ENCODE assay signal across 8 mouse cellular contexts in the genomic region with DNA sequence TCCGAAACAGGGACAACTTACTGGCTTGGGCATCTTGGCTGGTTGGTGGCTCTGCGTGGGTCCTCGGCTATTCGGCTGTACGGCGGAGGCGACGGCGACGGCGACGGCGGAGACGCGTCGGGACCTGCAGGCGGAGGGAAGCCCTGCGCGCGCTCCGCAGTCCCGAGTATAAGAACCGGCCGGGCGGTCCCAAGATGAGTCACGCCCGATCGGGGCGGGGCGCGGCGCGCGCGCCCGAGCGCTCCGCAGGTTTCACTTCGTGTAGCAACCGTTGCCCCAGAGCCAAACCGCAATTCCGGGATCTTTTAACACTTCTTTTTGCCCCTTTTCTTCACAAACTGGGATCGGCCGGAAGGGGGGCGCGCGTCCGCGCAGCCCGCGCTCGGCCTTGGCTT. TPM values are rescaled to one million over a fixed set of nuclear protein-coding genes. Genes with fewer than 3 reads are reported as not detected.
DNase-seq lines count a peak whose midpoint lies in the region; ATAC-seq and TF ChIP-seq lines count a peak whose summit lies in the region.

A gene (minus strand): TSS at position 174 of the 395 bp plus-strand sequence.

- ATAC-seq in forebrain, postnatal 0 days: peak; percentile 83
- ATAC-seq in lung, embryonic 16.5 days (ENCODE audit: low read depth): peak; percentile 89

- intact Hi-C loops in heart, postnatal 36 days (cut with DNase I): loop anchor here (2.0 kb wide), 1 partner anchor 46 kb away; no protein-coding TSS in a partner anchor

- no peaks in the 10 kb centered on the region for H3K9me3 ChIP-seq in forebrain, postnatal 0 days (ENCODE audit: low read length)
- H3K9me3 ChIP-seq in lung, embryonic 16.5 days (ENCODE audit: control insufficient read depth, low read length): no peaks in the 10 kb centered on the region

- peak within 1 kb of the TSS; percentile 94 for H3K4me2 ChIP-seq in forebrain, postnatal 0 days (ENCODE audit: low read depth)
- H3K4me2 ChIP-seq in lung, embryonic 16.5 days (ENCODE audit: low read depth, low read length): peak within 1 kb of the TSS; percentile 92

- H3K27me3 ChIP-seq in cerebellum, adult 2 months (ENCODE audit: control insufficient read depth, insufficient read depth, low read length): no peaks in the 10 kb centered on the region
- no peaks in the 10 kb centered on the region for H3K27me3 ChIP-seq in forebrain, postnatal 0 days (ENCODE audit: insufficient read depth, low read length)
- no peaks in the 10 kb centered on the region for H3K27me3 ChIP-seq in lung, embryonic 16.5 days (ENCODE audit: control insufficient read depth, insufficient read depth, low read depth, low read length)

- H3K4me3 ChIP-seq in cerebellum, adult 2 months (replicated peaks; ENCODE audit: insufficient read depth, low read depth, low read length): peak within 1 kb of the TSS; percentile 74
- H3K4me3 ChIP-seq in forebrain, postnatal 0 days (ENCODE audit: low read depth, low read length): peak within 1 kb of the TSS; percentile 80
- peak within 1 kb of the TSS; percentile 84 for H3K4me3 ChIP-seq in lung, embryonic 16.5 days (ENCODE audit: low read length)

- peak within 1 kb of the TSS; percentile 69 for H3K9ac ChIP-seq in forebrain, postnatal 0 days
- H3K9ac ChIP-seq in lung, embryonic 16.5 days (ENCODE audit: low read length): peak within 1 kb of the TSS; percentile 83

- WGBS in cerebellum, adult 2 months: under 1% methylated on average over 52 of the region's 52 CpGs
- WGBS in forebrain, postnatal 0 days: 2% methylated on average over 32 of the region's 52 CpGs
- under 1% methylated on average over 52 of the region's 52 CpGs for WGBS in lung, embryonic 16.5 days

- TF ChIP-seq POLR2A in cerebellum, adult 2 months (IDR thresholded peaks at IDR 0.05; ENCODE audit: borderline replicate concordance, insufficient read depth, low read length): peak; percentile 27; the same call in 1 of the 2 replicates

- H3K4me1 ChIP-seq in cerebellum, adult 2 months (ENCODE audit: control insufficient read depth, insufficient read depth, low read length): 0 out of 2 replicates have a peak, but pooled peaks cover 4% of the 10 kb centered on the region
- H3K4me1 ChIP-seq in forebrain, postnatal 0 days (ENCODE audit: insufficient read depth): no peaks in the 10 kb centered on the region
- peaks cover 26% of the 10 kb centered on the region for H3K4me1 ChIP-seq in lung, embryonic 16.5 days (replicated peaks; ENCODE audit: control insufficient read depth, insufficient read depth, low read length)

- H3K27ac ChIP-seq in cerebellum, adult 2 months (ENCODE audit: insufficient read depth, low read length): no peak within 1 kb of the TSS
- peak within 1 kb of the TSS; percentile 69; the same call in 1 of the 2 replicates for H3K27ac ChIP-seq in forebrain, postnatal 0 days (ENCODE audit: low read depth, low read length)
- peak within 1 kb of the TSS; percentile 96 for H3K27ac ChIP-seq in lung, embryonic 16.5 days (ENCODE audit: low read length)

- H3K36me3 ChIP-seq in forebrain, postnatal 0 days (ENCODE audit: insufficient read depth): no peaks in the 10 kb centered on the region
- H3K36me3 ChIP-seq in lung, embryonic 16.5 days (ENCODE audit: control insufficient read depth, insufficient read depth, low read length): no peaks in the 10 kb centered on the region

- DNase-seq in MN1 (ENCODE audit: low spot score): peak; percentile 93
- DNase-seq in cerebellum, adult 2 months: peak; percentile 80 to 81
- peak; percentile 83 for DNase-seq in forebrain, postnatal 0 days
- peak; percentile 88 to 90 for DNase-seq in heart, postnatal 36 days
- peak; percentile 48 to 58 for DNase-seq in layer of hippocampus, adult 8-10 months (ENCODE audit: low spot score in 2 of 2)
- DNase-seq in ovary, postnatal 14 days (ENCODE audit: low spot score): peak; percentile 79
- DNase-seq in thymus, postnatal 14 days: peak; percentile 96

- TF ChIP-seq CTCF in cerebellum, adult 2 months (IDR thresholded peaks at IDR 0.05; ENCODE audit: borderline replicate concordance, insufficient read depth, low read depth, low read length): no peak
- TF ChIP-seq CTCF in forebrain, postnatal 0 days (IDR thresholded peaks at IDR 0.05; ENCODE audit: low read depth): no peak; the same call in 1 of the 2 replicates

RNA-seq across cellular contexts. Expression of the gene that starts here (rescaled TPM):
- polyA plus RNA-seq in cerebellum, adult 2 months (2012; rRNA removed): 12.1 and 16.1 TPM in 2 replicates
- 37.8 and 45.4 TPM in 2 replicates for total RNA-seq in forebrain, postnatal 0 days (2014; rRNA removed)
- 51.6 and 60.2 TPM in 2 replicates for polyA plus RNA-seq in forebrain, postnatal 0 days (2015; fragmentation: Nextera tagmentation; extraction: Ambion mirVana)
- total RNA-seq in heart, postnatal 36 days (2021): 10 to 100 TPM; 35.0 to 43.3 TPM
- 10 to 100 TPM; 37.3 to 59.3 (median 44.4) TPM for total RNA-seq in layer of hippocampus, adult 8-10 months (2022)
- 154 and 168 TPM in 2 replicates for polyA plus RNA-seq in lung, embryonic 16.5 days (2015; fragmentation: Nextera tagmentation; extraction: Ambion mirVana)
